Mouse (Mus musculus): ENCODE measurements around the gene Sstr5.

DNA sequence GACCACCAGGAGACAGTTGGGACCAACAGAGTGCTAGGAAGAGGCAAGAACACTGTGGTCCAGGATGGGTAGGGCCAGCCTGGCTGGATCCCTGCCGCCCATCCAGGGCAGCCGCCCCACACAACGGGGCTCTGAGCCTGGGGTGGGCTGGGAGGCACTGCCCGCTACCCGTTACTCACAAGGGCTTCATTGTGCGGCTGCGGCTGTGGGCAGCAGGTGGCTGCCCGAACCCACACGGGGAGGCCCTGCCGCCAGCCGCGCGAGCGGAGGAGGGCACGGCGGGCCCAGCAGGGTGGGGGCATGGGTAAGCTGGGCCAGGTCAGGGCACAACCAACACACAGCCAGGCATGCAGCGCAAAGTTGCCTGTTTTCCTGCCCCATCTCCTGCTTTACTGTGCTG, 21.1 kb upstream of the Sstr5 start:
- TF ChIP-seq USF1 (IDR thresholded peaks at IDR 0.05; ENCODE audit: low read depth) (no peak), CTCF (IDR thresholded peaks at IDR 0.05; ENCODE audit: control insufficient read depth, insufficient read depth, insufficient read length) (no peak), MAX (IDR thresholded peaks at IDR 0.05) (no peak), MYOD1 (IDR thresholded peaks at IDR 0.05; ENCODE audit: control insufficient read depth, insufficient read length, low read depth) (no peak)
